Mouse (Mus musculus) kidney, adult 2 months (tissue): ENCODE data around the gene Aqp9.

ENCODE experiments used
- CTCF ChIP-seq: fragments of 200-500 bp; conservative IDR thresholded peaks from 2 replicates; pipeline ENCODE4 v1.5.1; 2011; ENCODE audit warnings: low read depth, mild to moderate bottlenecking, control low read depth, low read length, moderate library complexity, mixed read lengths; ENCODE audit not compliant: insufficient read depth, insufficient read length
- POLR2A ChIP-seq: fragments of 200-500 bp; IDR thresholded peaks from one replicate; pipeline ENCODE4 v1.6.1; 2011; ENCODE audit warnings: low read depth, low read length, control low read depth

GRCm38 (mm10) chr9:71076201-71076648 lies 92.3 kb downstream of the Aqp9 start:
- TF ChIP-seq CTCF (no peak), POLR2A (no peak)
